Mouse (Mus musculus): ENCODE measurements around the gene Txndc2. TPM values are rescaled to one million over a fixed set of nuclear protein-coding genes. Genes with fewer than 3 reads are reported as not detected.
A peak's percentile ranks its signal among the peaks of the same experiment; 100 is the strongest.

Txndc2 gene
- polyA plus RNA-seq, 1 experiment from 2014 or later = not detected

GRCm38 (mm10) chr17:65604892-65605291 lies 37.1 kb downstream of the Txndc2 start:
- Histone ChIP-seq H3K4me2 (replicated peaks; ENCODE audit: low read depth) (no peak overlapping the region), H3K4me1 (replicated peaks; ENCODE audit: control insufficient read depth, insufficient read depth, low read length) (peaks cover 33% of the 10 kb centered on the region), H3K9me3 (ENCODE audit: control insufficient read depth) (no peaks in the 10 kb centered on the region), H3K36me3 (ENCODE audit: control insufficient read depth, insufficient read depth) (no peaks in the 10 kb centered on the region), H3K9ac (ENCODE audit: low read depth, low read length) (no peak overlapping the region), H3K27ac (ENCODE audit: low read depth, low read length) (no peak overlapping the region), H3K27me3 (replicated peaks; ENCODE audit: control insufficient read depth, insufficient read depth, low read length) (no peaks in the 10 kb centered on the region), H3K4me3 (ENCODE audit: low read depth, low read length) (no peak overlapping the region)
- TF ChIP-seq CTCF (IDR thresholded peaks at IDR 0.05; ENCODE audit: low read depth) = no peak
- ATAC-seq = no peak

DNA sequence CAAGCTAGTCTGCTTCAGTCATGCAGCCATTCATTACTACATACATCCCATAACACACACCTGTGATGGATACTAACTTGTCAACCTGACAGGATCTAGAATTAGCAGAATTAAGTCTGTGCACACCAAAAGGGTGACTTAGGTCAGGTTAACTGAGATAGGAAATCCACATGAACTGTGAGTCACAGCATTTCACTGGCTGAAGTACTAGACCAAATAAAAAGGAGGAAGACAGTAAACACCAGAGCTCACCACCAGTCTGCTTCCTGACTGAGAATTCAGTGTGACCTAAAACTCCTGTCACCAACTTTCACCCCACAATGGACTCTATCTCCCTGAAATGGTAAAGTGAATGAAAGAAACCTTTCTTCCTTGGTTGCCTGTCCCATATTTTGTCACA lies 37.7 kb downstream of the Txndc2 start:
- ATAC-seq = no peak
- no peaks in the 10 kb centered on the region for H3K27me3 ChIP-seq (replicated peaks; ENCODE audit: control insufficient read depth, insufficient read depth, low read length)
- 0 out of 2 replicates have a peak, but pooled peaks have one; percentile 2 for TF ChIP-seq CTCF (IDR thresholded peaks at IDR 0.05; ENCODE audit: low read depth)

DNA sequence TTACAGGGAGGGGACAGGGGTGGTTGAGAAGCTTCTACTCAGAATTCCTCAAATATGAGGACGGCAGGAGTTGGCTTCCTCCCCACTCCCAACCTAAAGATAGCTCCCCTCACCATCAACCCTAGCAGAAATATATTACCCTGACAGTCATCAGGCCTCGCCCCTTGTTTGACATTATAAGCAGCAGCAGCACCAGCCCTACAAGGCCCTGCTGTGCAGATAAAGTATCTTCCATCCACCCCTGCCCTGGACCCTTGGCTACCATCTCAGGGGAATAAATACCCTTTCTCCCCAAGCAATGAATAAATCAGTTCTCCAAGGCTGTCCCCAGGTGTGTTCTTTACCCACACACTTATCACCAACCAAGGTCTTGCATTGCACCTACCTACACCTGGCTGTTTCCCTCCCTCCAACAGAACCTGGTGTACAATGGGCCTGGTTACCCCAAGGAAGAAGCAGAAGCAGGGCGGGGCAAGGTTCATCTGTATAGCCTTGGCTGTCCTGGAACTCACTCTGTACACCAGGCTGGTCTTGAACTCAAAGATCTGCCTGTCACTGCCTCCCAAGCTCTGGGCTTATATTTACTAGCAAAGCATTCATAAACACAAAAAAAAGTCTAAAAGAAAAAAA lies 44.0 kb downstream of the Txndc2 start:
- TF ChIP-seq CTCF (IDR thresholded peaks at IDR 0.05; ENCODE audit: low read depth) = no peak
- Histone ChIP-seq H3K9ac (ENCODE audit: low read depth, low read length) (no peak overlapping the region), H3K4me2 (replicated peaks; ENCODE audit: low read depth) (no peak overlapping the region), H3K27ac (ENCODE audit: low read depth, low read length) (no peak overlapping the region), H3K36me3 (ENCODE audit: control insufficient read depth, insufficient read depth) (peaks cover 2% of the 10 kb centered on the region), H3K4me3 (ENCODE audit: low read depth, low read length) (no peak overlapping the region), H3K9me3 (ENCODE audit: control insufficient read depth) (no peaks in the 10 kb centered on the region), H3K4me1 (replicated peaks; ENCODE audit: control insufficient read depth, insufficient read depth, low read length) (peaks cover 3% of the 10 kb centered on the region; the same call in 1 of the 2 replicates), H3K27me3 (replicated peaks; ENCODE audit: control insufficient read depth, insufficient read depth, low read length) (no peaks in the 10 kb centered on the region)
- 0 out of 2 replicates have a peak, but pooled peaks have one; percentile 33 for ATAC-seq
- 57% methylated on average over 3 of the region's 3 CpGs for WGBS

More for the DNA sequence above, 37.7 kb downstream of the Txndc2 start:
- no peak overlapping the region for H3K27ac ChIP-seq (ENCODE audit: low read depth, low read length)
- H3K9ac ChIP-seq (ENCODE audit: low read depth, low read length) = no peak overlapping the region
- no peak overlapping the region for H3K4me3 ChIP-seq (ENCODE audit: low read depth, low read length)
- H3K4me2 ChIP-seq (replicated peaks; ENCODE audit: low read depth) = no peak overlapping the region
- H3K36me3 ChIP-seq (ENCODE audit: control insufficient read depth, insufficient read depth) = no peaks in the 10 kb centered on the region
- no peaks in the 10 kb centered on the region for H3K9me3 ChIP-seq (ENCODE audit: control insufficient read depth)
- peaks cover 33% of the 10 kb centered on the region for H3K4me1 ChIP-seq (replicated peaks; ENCODE audit: control insufficient read depth, insufficient read depth, low read length)

DNA sequence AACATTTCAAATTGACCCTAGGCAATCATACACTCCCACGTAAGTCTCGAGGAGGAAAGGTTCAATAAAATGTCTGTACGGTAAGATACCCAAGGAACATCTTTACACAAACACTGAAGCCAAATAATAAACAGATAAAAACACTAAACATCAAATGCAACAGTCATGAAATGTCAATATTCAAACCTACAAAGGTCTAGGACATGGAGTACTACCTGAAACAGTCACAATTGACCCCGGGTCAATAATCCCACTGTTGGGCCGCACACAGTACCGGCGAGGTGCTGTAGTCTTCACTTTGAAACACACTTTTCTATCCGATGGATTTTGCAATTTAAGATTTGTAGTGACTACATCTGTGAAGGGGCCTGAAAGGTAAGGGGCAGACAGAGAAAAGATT lies 47.3 kb downstream of the Txndc2 start:
- no peak for TF ChIP-seq CTCF (IDR thresholded peaks at IDR 0.05; ENCODE audit: low read depth)
- Histone ChIP-seq H3K4me2 (replicated peaks; ENCODE audit: low read depth) (no peak overlapping the region), H3K4me1 (replicated peaks; ENCODE audit: control insufficient read depth, insufficient read depth, low read length) (peaks cover 3% of the 10 kb centered on the region; the same call in 1 of the 2 replicates), H3K9ac (ENCODE audit: low read depth, low read length) (no peak overlapping the region), H3K4me3 (ENCODE audit: low read depth, low read length) (no peak overlapping the region), H3K9me3 (ENCODE audit: control insufficient read depth) (no peaks in the 10 kb centered on the region), H3K36me3 (ENCODE audit: control insufficient read depth, insufficient read depth) (peaks cover 17% of the 10 kb centered on the region), H3K27ac (ENCODE audit: low read depth, low read length) (no peak overlapping the region), H3K27me3 (replicated peaks; ENCODE audit: control insufficient read depth, insufficient read depth, low read length) (no peaks in the 10 kb centered on the region)
- ATAC-seq = no peak
- 79% methylated on average over 8 of the region's 8 CpGs for WGBS

Other genes with a start within 250 kb of the Txndc2 start
- gene Tmem232, start 101.4 kb downstream of the Txndc2 start, polyA plus RNA-seq (2015; fragmentation: Nextera tagmentation; extraction: Ambion mirVana) = not detected in 2 replicates
- gene Vapa, start 28.6 kb downstream of the Txndc2 start, polyA plus RNA-seq (2015; fragmentation: Nextera tagmentation; extraction: Ambion mirVana) = 290 and 292 TPM in 2 replicates
- 28.0 and 30.5 TPM in 2 replicates for gene Rab31, start 130.6 kb upstream of the Txndc2 start, polyA plus RNA-seq (2015; fragmentation: Nextera tagmentation; extraction: Ambion mirVana)
- 28.7 and 30.0 TPM in 2 replicates for gene Ppp4r1, start 140.4 kb upstream of the Txndc2 start, polyA plus RNA-seq (2015; fragmentation: Nextera tagmentation; extraction: Ambion mirVana)
- 57.4 and 66.2 TPM in 2 replicates for gene Ralbp1, start 243.6 kb upstream of the Txndc2 start, polyA plus RNA-seq (2015; fragmentation: Nextera tagmentation; extraction: Ambion mirVana)

Data from intestine, postnatal 0 days (tissue).